Mouse (Mus musculus) telencephalon, adult 2 months (tissue): ENCODE data around the gene Cx3cr1.

ENCODE experiments used
- DNase-seq: peaks from one replicate; pipeline ENCODE4 v3.0.0-alpha.2; 2011; ENCODE audit warnings: low read depth, low spot score

Cx3cr1 gene

GRCm38 (mm10) chr9:119943326-119943725, 126.4 kb downstream of the Cx3cr1 start:
- DNase-seq, result no peak

GRCm38 (mm10) chr9:119941861-119942260, 127.8 kb downstream of the Cx3cr1 start:
- no peak for DNase-seq

- DNase-seq, result no peak
These were observed 128.3 kb downstream of the Cx3cr1 start for GRCm38 (mm10) chr9:119941407-119941806.

GRCm38 (mm10) chr9:119939646-119940045, 130.0 kb downstream of the Cx3cr1 start:
- no peak for DNase-seq

GRCm38 (mm10) chr9:119938496-119938895, 131.2 kb downstream of the Cx3cr1 start:
- no peak for DNase-seq

- peak; percentile 61 for DNase-seq
These were observed 132.5 kb downstream of the Cx3cr1 start, which contains the start of the genes Gorasp1 and Ttc21a for GRCm38 (mm10) chr9:119937005-119937773. Gene Gorasp1, minus strand, starts transcription at chr9:119937565. Gene Ttc21a, plus strand, starts transcription at chr9:119937606.

DNA sequence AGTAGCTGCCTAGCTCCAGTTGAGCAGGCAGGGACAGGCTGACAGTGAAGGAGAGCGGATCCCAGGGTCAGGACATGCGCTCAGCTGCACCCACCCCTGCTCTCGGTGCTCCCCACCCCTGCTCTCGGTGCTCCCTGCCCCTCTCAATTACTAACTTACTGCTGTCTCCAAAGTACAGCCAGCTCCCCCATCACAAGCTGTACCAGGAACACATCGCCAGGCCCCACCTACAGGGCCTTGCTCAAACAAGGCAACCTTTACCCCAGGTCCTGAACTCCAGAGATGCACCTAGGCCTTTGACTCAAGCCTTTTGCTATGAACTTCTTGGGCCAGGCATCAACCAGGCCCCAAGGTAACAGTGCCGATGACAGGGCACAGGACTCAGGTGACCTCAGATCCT, 136.0 kb downstream of the Cx3cr1 start:
- DNase-seq, result no peak

DNA sequence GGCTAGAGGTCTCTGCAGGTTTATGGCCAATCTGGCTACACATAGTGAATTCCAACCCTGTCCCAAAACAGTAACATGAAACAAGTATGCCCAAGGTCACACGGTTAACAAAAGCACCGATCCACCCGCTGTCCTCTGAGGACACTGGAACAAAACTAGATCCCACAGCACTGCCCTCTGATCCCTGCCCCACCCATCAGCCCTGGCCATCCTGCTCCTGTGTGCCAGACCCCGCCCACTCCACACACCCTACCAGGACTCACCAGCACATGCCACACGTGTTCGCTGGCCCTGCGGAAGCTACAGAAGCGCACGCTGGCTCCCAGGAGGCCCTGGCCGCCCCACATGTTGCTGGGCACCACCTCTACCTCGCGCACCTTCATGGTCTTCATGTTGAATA, 137.3 kb downstream of the Cx3cr1 start:
- no peak for DNase-seq

DNA sequence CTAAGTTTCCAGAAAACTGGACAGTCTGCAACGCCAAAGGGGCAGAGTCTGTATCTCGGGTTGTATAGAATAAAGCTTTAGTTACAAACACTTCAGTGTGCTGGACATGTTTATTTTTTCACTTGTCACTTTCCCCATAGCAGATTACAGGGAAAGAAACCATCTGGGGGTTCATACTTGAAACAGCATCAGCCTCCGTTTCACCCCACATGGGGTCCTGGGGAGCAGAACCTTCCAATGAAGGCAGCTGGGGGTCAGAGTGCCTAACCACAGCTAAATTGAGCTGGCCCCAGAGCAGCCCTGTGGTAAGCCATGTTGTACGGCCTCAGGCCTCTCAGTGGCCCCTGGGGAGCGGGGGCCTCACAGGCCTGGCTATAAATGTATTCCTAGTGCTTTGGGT, 143.2 kb downstream of the Cx3cr1 start:
- no peak for DNase-seq

- no peak for DNase-seq
These were observed 143.9 kb downstream of the Cx3cr1 start for GRCm38 (mm10) chr9:119925729-119926128.

GRCm38 (mm10) chr9:119925120-119925657, 144.5 kb downstream of the Cx3cr1 start:
- DNase-seq, result peak; percentile 16

- DNase-seq, result no peak
These were observed 146.2 kb downstream of the Cx3cr1 start for GRCm38 (mm10) chr9:119923462-119923861.

DNA sequence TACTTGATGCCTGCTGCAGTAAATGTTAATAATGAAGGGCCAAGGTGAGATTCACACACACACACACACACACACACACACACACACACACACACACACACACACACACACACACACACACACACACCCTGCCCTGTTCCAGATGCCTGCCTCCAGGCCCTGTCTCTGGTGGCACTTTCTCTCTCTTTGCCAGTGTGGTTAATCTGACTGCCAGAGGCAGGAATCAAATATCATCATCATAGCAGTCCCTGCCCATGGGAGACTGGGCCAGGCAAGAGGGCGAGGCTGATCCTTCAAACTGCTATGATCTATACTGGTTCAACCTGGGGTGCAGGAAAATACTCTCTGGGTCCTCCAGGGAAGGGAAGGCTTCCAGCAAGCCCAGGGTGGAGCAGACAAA, 149.8 kb downstream of the Cx3cr1 start:
- no peak for DNase-seq

DNA sequence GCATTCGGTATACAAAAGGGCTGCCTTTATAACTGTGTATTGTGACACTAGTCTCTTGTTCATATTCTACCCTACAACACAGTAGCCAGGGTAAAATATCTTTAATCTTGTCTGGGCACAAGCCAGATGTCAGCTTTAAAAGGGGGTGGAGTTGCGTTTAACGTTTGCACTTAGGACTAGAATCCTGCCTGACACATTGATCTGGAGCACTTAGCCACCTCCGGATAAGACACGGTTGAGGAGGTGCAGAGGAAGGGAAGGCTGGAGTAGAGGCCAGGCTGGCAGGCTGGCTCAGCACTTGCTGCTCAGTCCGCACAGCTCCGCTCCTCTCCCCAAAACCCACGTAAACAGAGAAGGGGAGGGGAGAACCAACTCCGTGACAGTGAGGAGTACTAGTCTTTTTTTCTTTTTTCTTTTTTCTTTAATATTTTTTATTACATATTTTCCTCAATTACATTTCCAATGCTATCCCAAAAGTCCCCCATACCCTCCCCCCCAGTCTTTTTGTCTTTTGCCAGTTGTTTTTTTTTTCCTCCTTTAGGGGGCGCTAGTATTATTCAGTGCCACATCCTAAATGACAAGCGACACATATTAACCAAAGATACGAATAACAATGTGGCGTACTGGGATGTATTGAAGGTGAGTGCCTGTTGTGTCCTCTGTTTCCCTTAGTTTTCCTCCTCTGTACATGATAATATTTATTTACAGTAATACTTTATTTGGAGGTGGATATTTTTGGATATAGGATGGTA, 156.4 kb downstream of the Cx3cr1 start:
- no peak for DNase-seq

- DNase-seq, result peak; percentile 44
These were observed 159.7 kb downstream of the Cx3cr1 start for GRCm38 (mm10) chr9:119909931-119910330.

GRCm38 (mm10) chr9:119908708-119909107, 161.0 kb downstream of the Cx3cr1 start:
- no peak for DNase-seq

- peak; percentile 55 for DNase-seq
These were observed 167.1 kb downstream of the Cx3cr1 start for GRCm38 (mm10) chr9:119902410-119903151.

- DNase-seq, result no peak
These were observed 170.2 kb downstream of the Cx3cr1 start for GRCm38 (mm10) chr9:119899446-119899845.

- no peak for DNase-seq
These were observed 174.5 kb downstream of the Cx3cr1 start for GRCm38 (mm10) chr9:119895040-119895721.

- DNase-seq, result peak; percentile 97
These were observed 175.2 kb downstream of the Cx3cr1 start, which contains the start of gene Wdr48 for GRCm38 (mm10) chr9:119894339-119895009. Gene Wdr48, plus strand, starts transcription at chr9:119894878.

DNA sequence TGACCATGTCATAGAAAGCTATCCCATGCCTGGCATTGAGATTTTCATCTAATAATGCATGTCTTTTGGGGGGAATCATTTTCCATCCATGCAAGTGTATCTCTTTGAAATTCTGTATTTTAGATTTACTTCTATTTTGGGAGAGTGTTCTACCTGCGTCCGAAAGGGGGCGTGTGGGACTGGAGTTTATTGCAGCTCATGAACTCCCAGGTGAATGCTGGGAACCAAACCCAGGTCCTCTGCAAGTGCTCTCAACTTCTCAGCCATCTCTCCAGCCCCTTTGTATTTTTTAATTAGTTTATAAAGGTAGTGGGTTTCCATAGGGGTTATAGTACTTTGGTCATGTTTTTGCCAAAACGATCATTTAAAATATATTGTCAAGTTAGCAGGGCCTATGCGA, 175.8 kb downstream of the Cx3cr1 start:
- DNase-seq, result no peak
